Mouse (Mus musculus) intestine, embryonic 15.5 days (tissue): Measurements from ENCODE around the gene Pknox2. TPM values are rescaled to one million over a fixed set of nuclear protein-coding genes. Genes with fewer than 3 reads are reported as not detected.

Experiments used
- ATAC-seq: fragments of 200-750 bp; cut with Nextera tagmentation; 2 replicates; pipeline ENCODE4 v1.8.0; 2017; ENCODE audit warnings: moderate TSS enrichment, moderate library complexity
- H3K27ac ChIP-seq: fragments of 300-500 bp; sonication (generic); 2 replicates; pipeline ENCODE4 v1.5.1; 2015; ENCODE audit warnings: mild to moderate bottlenecking, inconsistent platforms
- H3K27me3 ChIP-seq: fragments of 300-500 bp; sonication (generic); replicated peaks from 2 replicates; pipeline ENCODE4 v1.6.1; 2015; ENCODE audit warnings: inconsistent platforms
- H3K36me3 ChIP-seq: fragments of 300-500 bp; sonication (generic); 2 replicates; pipeline ENCODE4 v1.6.1; 2015; ENCODE audit warnings: inconsistent platforms
- H3K4me1 ChIP-seq: fragments of 300-500 bp; sonication (generic); replicated peaks from 2 replicates; pipeline ENCODE4 v1.6.1; 2015; ENCODE audit warnings: inconsistent platforms
- H3K4me2 ChIP-seq: fragments of 300-500 bp; sonication (generic); replicated peaks from 2 replicates; pipeline ENCODE4 v1.6.1; 2015; ENCODE audit warnings: mild to moderate bottlenecking, inconsistent platforms
- H3K4me3 ChIP-seq: fragments of 300-500 bp; sonication (generic); replicated peaks from 2 replicates; pipeline ENCODE4 v1.5.1; 2015; ENCODE audit warnings: inconsistent platforms
- H3K9ac ChIP-seq: fragments of 300-500 bp; sonication (generic); 2 replicates; pipeline ENCODE4 v1.6.1; 2015; ENCODE audit warnings: inconsistent platforms
- H3K9me3 ChIP-seq: fragments of 300-500 bp; sonication (generic); 2 replicates; pipeline ENCODE4 v1.6.1; 2016; ENCODE audit warnings: inconsistent platforms
- WGBS: fragments of 180-500 bp; shearing (Covaris S2); methylation state at CpG from one replicate; pipeline ENCODE4 v1.1.7; 2015; 5-methylcytosine and 5-hydroxymethylcytosine counted together
- polyA plus RNA-seq: library from polyadenylated mRNA; unstranded; fragments of >200 nt; fragmentation: Nextera tagmentation; extraction: Ambion mirVana; gene quantifications from 2 replicates; pipeline ENCODE4 v1.2.1, GENCODE M21; 2015

Gene Pknox2
- polyA plus RNA-seq, 1 experiment from 2014 or later: 8.2 TPM

GRCm38 (mm10) chr9:37089894-37090652 lies 57.1 kb downstream of the Pknox2 start:
- no peak overlapping the region for H3K4me2 ChIP-seq
- no peaks in the 10 kb centered on the region for H3K36me3 ChIP-seq
- H3K9ac ChIP-seq: no peak overlapping the region
- no peak overlapping the region for H3K27ac ChIP-seq
- no peaks in the 10 kb centered on the region for H3K9me3 ChIP-seq
- no peak for ATAC-seq
- no peaks in the 10 kb centered on the region for H3K27me3 ChIP-seq
- peaks cover 3% of the 10 kb centered on the region; the same call in 1 of the 2 replicates for H3K4me1 ChIP-seq
- no peak overlapping the region for H3K4me3 ChIP-seq
- 72% methylated on average over 6 of the region's 6 CpGs for WGBS

GRCm38 (mm10) chr9:37085370-37085769 lies 61.8 kb downstream of the Pknox2 start:
- Histone ChIP-seq H3K27me3 (no peaks in the 10 kb centered on the region), H3K27ac (no peak overlapping the region), H3K36me3 (no peaks in the 10 kb centered on the region), H3K4me1 (0 out of 2 replicates have a peak, but pooled peaks cover 7% of the 10 kb centered on the region), H3K9me3 (no peaks in the 10 kb centered on the region), H3K4me2 (no peak overlapping the region), H3K9ac (no peak overlapping the region), H3K4me3 (no peak overlapping the region)
- ATAC-seq: peak; percentile 61
- 54% methylated on average over 2 of the region's 2 CpGs for WGBS

- no peaks in the 10 kb centered on the region for H3K36me3 ChIP-seq
- no peak overlapping the region for H3K9ac ChIP-seq
- no peak overlapping the region for H3K27ac ChIP-seq
- no peak overlapping the region for H3K4me3 ChIP-seq
- H3K4me2 ChIP-seq: no peak overlapping the region
- H3K4me1 ChIP-seq: 0 out of 2 replicates have a peak, but pooled peaks cover 7% of the 10 kb centered on the region
- H3K27me3 ChIP-seq: no peaks in the 10 kb centered on the region
- no peak for ATAC-seq
- WGBS: 88% methylated on average over 10 of the region's 10 CpGs
- H3K9me3 ChIP-seq: no peaks in the 10 kb centered on the region
These were observed 65.0 kb downstream of the Pknox2 start for GRCm38 (mm10) chr9:37082246-37082645.

GRCm38 (mm10) chr9:37080309-37080708 lies 66.9 kb downstream of the Pknox2 start:
- H3K9me3 ChIP-seq: no peaks in the 10 kb centered on the region
- no peaks in the 10 kb centered on the region for H3K36me3 ChIP-seq
- ATAC-seq: no peak
- H3K4me2 ChIP-seq: no peak overlapping the region
- H3K9ac ChIP-seq: no peak overlapping the region
- 80% methylated on average over 6 of the region's 6 CpGs for WGBS
- H3K4me3 ChIP-seq: no peak overlapping the region
- no peaks in the 10 kb centered on the region for H3K27me3 ChIP-seq
- no peak overlapping the region for H3K27ac ChIP-seq
- 0 out of 2 replicates have a peak, but pooled peaks cover 7% of the 10 kb centered on the region for H3K4me1 ChIP-seq

- H3K4me2 ChIP-seq: no peak overlapping the region
- 63% methylated on average over 2 of the region's 2 CpGs for WGBS
These were observed 70.2 kb downstream of the Pknox2 start for GRCm38 (mm10) chr9:37077063-37077418.

GRCm38 (mm10) chr9:37076386-37077062 lies 70.7 kb downstream of the Pknox2 start:
- Histone ChIP-seq H3K4me3 (no peak overlapping the region), H3K9ac (no peak overlapping the region), H3K27me3 (no peaks in the 10 kb centered on the region), H3K4me1 (0 out of 2 replicates have a peak, but pooled peaks cover 4% of the 10 kb centered on the region), H3K4me2 (no peak overlapping the region), H3K36me3 (no peaks in the 10 kb centered on the region), H3K9me3 (no peaks in the 10 kb centered on the region), H3K27ac (peak overlapping the region; percentile 36; the same call in 1 of the 2 replicates)
- ATAC-seq: peak; percentile 53
- 20% methylated on average over 15 of the region's 15 CpGs for WGBS

More at GRCm38 (mm10) chr9:37077063-37077418, 70.2 kb downstream of the Pknox2 start:
- no peaks in the 10 kb centered on the region for H3K36me3 ChIP-seq
- 0 out of 2 replicates have a peak, but pooled peaks cover 4% of the 10 kb centered on the region for H3K4me1 ChIP-seq
- no peak overlapping the region for H3K4me3 ChIP-seq
- H3K27me3 ChIP-seq: no peaks in the 10 kb centered on the region
- peak overlapping the region; percentile 36; the same call in 1 of the 2 replicates for H3K27ac ChIP-seq
- H3K9me3 ChIP-seq: no peaks in the 10 kb centered on the region
- H3K9ac ChIP-seq: no peak overlapping the region
- peak; percentile 34; the same call in 1 of the 2 replicates for ATAC-seq

- H3K27me3 ChIP-seq: no peaks in the 10 kb centered on the region
- no peak for ATAC-seq
- no peak overlapping the region for H3K27ac ChIP-seq
- H3K9ac ChIP-seq: no peak overlapping the region
- H3K9me3 ChIP-seq: no peaks in the 10 kb centered on the region
- no peak overlapping the region for H3K4me3 ChIP-seq
- no peaks in the 10 kb centered on the region for H3K36me3 ChIP-seq
- 0 out of 2 replicates have a peak, but pooled peaks cover 2% of the 10 kb centered on the region for H3K4me1 ChIP-seq
- WGBS: 64% methylated on average over 4 of the region's 4 CpGs
- no peak overlapping the region for H3K4me2 ChIP-seq
These were observed 71.3 kb downstream of the Pknox2 start for GRCm38 (mm10) chr9:37075903-37076302.

- Histone ChIP-seq H3K4me1 (no peaks in the 10 kb centered on the region), H3K9ac (no peak overlapping the region), H3K36me3 (no peaks in the 10 kb centered on the region), H3K4me2 (no peak overlapping the region), H3K27ac (no peak overlapping the region), H3K9me3 (no peaks in the 10 kb centered on the region), H3K27me3 (no peaks in the 10 kb centered on the region), H3K4me3 (no peak overlapping the region)
- 77% methylated on average over 6 of the region's 6 CpGs for WGBS
- ATAC-seq: no peak
These were observed 77.6 kb downstream of the Pknox2 start for GRCm38 (mm10) chr9:37069391-37070312.

- WGBS: 88% methylated on average over 5 of the region's 5 CpGs
- H3K4me3 ChIP-seq: no peak overlapping the region
- H3K4me1 ChIP-seq: no peaks in the 10 kb centered on the region
- H3K4me2 ChIP-seq: no peak overlapping the region
- no peak overlapping the region for H3K27ac ChIP-seq
- no peaks in the 10 kb centered on the region for H3K36me3 ChIP-seq
- no peaks in the 10 kb centered on the region for H3K27me3 ChIP-seq
- ATAC-seq: no peak
- H3K9me3 ChIP-seq: no peaks in the 10 kb centered on the region
- H3K9ac ChIP-seq: no peak overlapping the region
These were observed 79.8 kb downstream of the Pknox2 start for GRCm38 (mm10) chr9:37067473-37067830.

- no peaks in the 10 kb centered on the region for H3K27me3 ChIP-seq
- no peak for ATAC-seq
- no peak overlapping the region for H3K4me2 ChIP-seq
- H3K36me3 ChIP-seq: no peaks in the 10 kb centered on the region
- H3K9me3 ChIP-seq: no peaks in the 10 kb centered on the region
- no peaks in the 10 kb centered on the region for H3K4me1 ChIP-seq
- H3K9ac ChIP-seq: no peak overlapping the region
- H3K27ac ChIP-seq: no peak overlapping the region
- no peak overlapping the region for H3K4me3 ChIP-seq
- 77% methylated on average over 8 of the region's 8 CpGs for WGBS
These were observed 80.3 kb downstream of the Pknox2 start for GRCm38 (mm10) chr9:37066732-37067472.

- H3K27ac ChIP-seq: no peak overlapping the region
These were observed 85.6 kb downstream of the Pknox2 start for GRCm38 (mm10) chr9:37061627-37062026.

More at GRCm38 (mm10) chr9:37061627-37062026, 85.6 kb downstream of the Pknox2 start:
- no peaks in the 10 kb centered on the region for H3K36me3 ChIP-seq
- 0 out of 2 replicates have a peak, but pooled peaks cover 2% of the 10 kb centered on the region for H3K4me1 ChIP-seq
- ATAC-seq: no peak
- H3K9ac ChIP-seq: no peak overlapping the region
- H3K4me3 ChIP-seq: no peak overlapping the region
- no peak overlapping the region for H3K4me2 ChIP-seq
- H3K9me3 ChIP-seq: no peaks in the 10 kb centered on the region
- no peaks in the 10 kb centered on the region for H3K27me3 ChIP-seq
- WGBS: 50% methylated on average over 2 of the region's 2 CpGs
